8 mouse cellular contexts compared by ENCODE assay signal in the genomic region with DNA sequence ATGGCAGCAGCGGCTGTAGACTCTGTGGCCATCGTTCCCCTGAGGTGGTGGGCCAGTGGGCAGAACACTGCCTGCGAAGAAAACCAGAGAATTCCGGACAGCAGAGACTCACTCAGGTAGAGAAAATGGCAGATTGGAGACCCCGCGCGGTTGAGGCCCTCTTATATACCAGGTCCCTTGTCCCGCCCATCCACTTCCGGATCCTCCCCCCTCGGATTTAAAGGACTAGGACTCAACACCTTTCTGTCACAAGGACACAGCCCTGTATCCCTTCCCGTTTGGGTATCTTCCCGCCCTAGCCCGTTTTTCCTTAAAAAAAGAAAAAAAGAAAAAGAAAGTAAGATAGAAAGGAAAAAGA. TPM values are rescaled to one million over a fixed set of nuclear protein-coding genes. Genes with fewer than 3 reads are reported as not detected.
DNase-seq lines count a peak whose midpoint lies in the region; ATAC-seq and TF ChIP-seq lines count a peak whose summit lies in the region.

No protein-coding gene starts in this region.

- H3K4me2 ChIP-seq in hindbrain, postnatal 0 days (ENCODE audit: low read depth, low read length), result peak overlapping the region; percentile 86

- no peaks in the 10 kb centered on the region for H3K27me3 ChIP-seq in hindbrain, postnatal 0 days (ENCODE audit: insufficient read depth, low read length)

- peak overlapping the region; percentile 63 for H3K4me3 ChIP-seq in cortical plate, adult 2 months (ENCODE audit: insufficient read depth, low read length)
- H3K4me3 ChIP-seq in hindbrain, postnatal 0 days (ENCODE audit: low read length), result peak overlapping the region; percentile 80

- 0 out of 2 replicates have a peak overlapping the region, but pooled peaks have one; percentile 2 for H3K27ac ChIP-seq in cortical plate, adult 2 months (ENCODE audit: insufficient read depth, low read length)
- peak overlapping the region; percentile 94 for H3K27ac ChIP-seq in hindbrain, postnatal 0 days

- 0% methylated on average over 13 of the region's 13 CpGs for WGBS in hindbrain, postnatal 0 days

- peak; percentile 94 for ATAC-seq in hindbrain, postnatal 0 days

- no peak for TF ChIP-seq CTCF in cortical plate, adult 2 months (IDR thresholded peaks at IDR 0.05; ENCODE audit: extremely low read depth, insufficient read depth, low read length)
- no peak; the same call in 1 of the 2 replicates for TF ChIP-seq CTCF in hindbrain, postnatal 0 days (IDR thresholded peaks at IDR 0.05; ENCODE audit: low read depth)

- TF ChIP-seq POLR2A in cortical plate, adult 2 months (IDR thresholded peaks at IDR 0.05; ENCODE audit: extremely low read depth, insufficient read depth, low read length), result peak; percentile 97

- peak overlapping the region; percentile 85 for H3K9ac ChIP-seq in hindbrain, postnatal 0 days (replicated peaks; ENCODE audit: low read length)

- peak; percentile 92 for DNase-seq in adipocyte (ENCODE audit: low spot score)
- DNase-seq in gastrocnemius, adult 8-10 months (ENCODE audit: low spot score in 2 of 2), result peak; percentile 88 to 92
- peak; percentile 94 for DNase-seq in hindbrain, postnatal 0 days (ENCODE audit: low spot score)
- DNase-seq in left cerebral cortex, adult 18-20 months (ENCODE audit: low spot score in 2 of 2), result peak; percentile 79 to 85
- DNase-seq in lung, postnatal 4 days, result peak; percentile 91 to 94
- DNase-seq in right cerebral cortex, adult 18-20 months, result peak; percentile 88
- DNase-seq in urinary bladder, postnatal 14 days (ENCODE audit: low spot score), result peak; percentile 91

- no peaks in the 10 kb centered on the region for H3K36me3 ChIP-seq in hindbrain, postnatal 0 days (ENCODE audit: insufficient read depth, low read length)

- H3K4me1 ChIP-seq in cortical plate, adult 2 months (ENCODE audit: control insufficient read depth, insufficient read depth, low read length), result no peaks in the 10 kb centered on the region
- 0 out of 2 replicates have a peak, but pooled peaks cover 9% of the 10 kb centered on the region for H3K4me1 ChIP-seq in hindbrain, postnatal 0 days (ENCODE audit: insufficient read depth, low read length)

- H3K9me3 ChIP-seq in hindbrain, postnatal 0 days (ENCODE audit: low read length), result no peaks in the 10 kb centered on the region

RNA-seq across cellular contexts. Expression of a gene that starts 0.4 kb away (rescaled TPM):
- 23.5 and 25.1 TPM in 2 replicates for polyA plus RNA-seq in cortical plate, adult 2 months (2012; rRNA removed)
- total RNA-seq in gastrocnemius, adult 8-10 months (2022), result 10 to 100 TPM in 2 of 4 experiments, 1 to 10 TPM in 2; 7.8 to 13.0 (median 9.5) TPM
- 40.5 and 53.2 TPM in 2 replicates for total RNA-seq in hindbrain, postnatal 0 days (2014; rRNA removed)
- 73.9 and 78.7 TPM in 2 replicates for polyA plus RNA-seq in hindbrain, postnatal 0 days (2015; fragmentation: Nextera tagmentation; extraction: Ambion mirVana)
- total RNA-seq in left cerebral cortex, adult 18-20 months (2021), result 10 to 100 TPM; 24.4 to 30.2 TPM

RNA-seq across cellular contexts. Expression of a gene that starts 24.1 kb away (rescaled TPM):
- polyA plus RNA-seq in cortical plate, adult 2 months (2012; rRNA removed), result 519 and 547 TPM in 2 replicates
- 100 to 1,000 TPM; 187 to 206 (median 199) TPM for total RNA-seq in gastrocnemius, adult 8-10 months (2022)
- total RNA-seq in hindbrain, postnatal 0 days (2014; rRNA removed), result 523 and 571 TPM in 2 replicates
- polyA plus RNA-seq in hindbrain, postnatal 0 days (2015; fragmentation: Nextera tagmentation; extraction: Ambion mirVana), result 752 and 790 TPM in 2 replicates
- total RNA-seq in left cerebral cortex, adult 18-20 months (2021), result 100 to 1,000 TPM; 419 to 426 TPM

RNA-seq across cellular contexts. Expression of a gene that starts 30.9 kb away (rescaled TPM):
- 5.0 and 8.3 TPM in 2 replicates for polyA plus RNA-seq in cortical plate, adult 2 months (2012; rRNA removed)
- total RNA-seq in gastrocnemius, adult 8-10 months (2022), result 1 to 10 TPM; 1.1 to 2.4 (median 1.3) TPM
- total RNA-seq in hindbrain, postnatal 0 days (2014; rRNA removed), result 1.1 and 3.7 TPM in 2 replicates
- 4.2 and 5.8 TPM in 2 replicates for polyA plus RNA-seq in hindbrain, postnatal 0 days (2015; fragmentation: Nextera tagmentation; extraction: Ambion mirVana)
- 1 to 10 TPM; 3.9 to 6.1 TPM for total RNA-seq in left cerebral cortex, adult 18-20 months (2021)

RNA-seq across cellular contexts. Expression of a gene that starts 58.0 kb away (rescaled TPM):
- polyA plus RNA-seq in cortical plate, adult 2 months (2012; rRNA removed), result 222 and 249 TPM in 2 replicates
- total RNA-seq in gastrocnemius, adult 8-10 months (2022), result 100 to 1,000 TPM; 247 to 330 (median 264) TPM
- 119 and 136 TPM in 2 replicates for total RNA-seq in hindbrain, postnatal 0 days (2014; rRNA removed)
- 589 and 626 TPM in 2 replicates for polyA plus RNA-seq in hindbrain, postnatal 0 days (2015; fragmentation: Nextera tagmentation; extraction: Ambion mirVana)
- total RNA-seq in left cerebral cortex, adult 18-20 months (2021), result 100 to 1,000 TPM; 145 to 162 TPM

Comparison
In these comparisons a context has a peak if more than half of its experiments do, and no peak if none do; other contexts are left out.
1. Peak in every context shown above with its lines: DNase-seq, ATAC-seq, H3K4me3 ChIP-seq and H3K27ac ChIP-seq.